Mouse (Mus musculus) G1E (cell line): ENCODE measurements around the gene Gsdmc4.
"Not testable (repeated sequence)": the region's sequence is repeated elsewhere in the genome, so short reads cannot be mapped to it uniquely, and the experiment has no call there.

ENCODE experiments used
- CTCF ChIP-seq: IDR thresholded peaks from 2 replicates; pipeline ENCODE4 v1.5.1; 2012; ENCODE audit warnings: low read depth, low read length, inconsistent platforms, mixed read lengths
- GATA1 ChIP-seq: IDR thresholded peaks from 2 replicates; pipeline ENCODE4 v1.6.1; 2012; ENCODE audit warnings: borderline replicate concordance, low read length, inconsistent platforms, mixed read lengths
- GATA2 ChIP-seq: IDR thresholded peaks from 2 replicates; pipeline ENCODE4 v1.6.1; 2012; ENCODE audit warnings: low read depth, low read length, inconsistent platforms, borderline replicate concordance
- POLR2AphosphoS5 ChIP-seq: IDR thresholded peaks from 2 replicates; pipeline ENCODE4 v1.6.1; 2012; ENCODE audit warnings: low read depth, low read length, inconsistent platforms; ENCODE audit not compliant: insufficient replicate concordance
- TAL1 ChIP-seq: conservative IDR thresholded peaks from 2 replicates; pipeline ENCODE4 v1.6.1; 2012; ENCODE audit warnings: low read depth, low read length, inconsistent platforms, mixed read lengths

DNA sequence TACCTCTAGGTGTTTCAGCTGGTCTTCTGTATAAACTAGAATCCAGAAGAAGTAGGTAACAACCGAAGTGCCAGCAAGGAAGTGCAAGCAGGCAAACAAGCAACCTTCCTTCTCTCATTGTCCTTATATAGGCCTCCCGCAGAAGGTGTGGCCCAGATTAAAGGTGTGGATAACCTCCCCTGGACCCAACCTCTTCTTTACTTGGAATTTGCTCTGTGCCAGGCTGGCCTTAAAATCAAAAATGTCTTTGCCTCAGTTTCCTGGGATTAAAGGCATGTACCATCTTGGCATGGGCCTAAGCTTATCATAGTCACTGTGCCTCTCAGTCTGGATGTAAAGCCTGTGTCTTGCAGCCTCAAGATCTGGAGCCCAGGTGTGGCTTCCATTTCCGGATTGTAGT, 33.6 kb downstream of the Gsdmc4 start, which contains the start of gene Gsdmc3:
- not testable (repeated sequence) for TF ChIP-seq CTCF, POLR2AphosphoS5, GATA1, TAL1, GATA2
